Mouse (Mus musculus) midbrain, embryonic 14.5 days (tissue): ENCODE measurements at regions not wholly inside any gene's neighbourhood (a gene's known extent, or its start where the extent isn't known, plus 50 kb on each side); places are given as distances from the start of the nearest gene placed in this dataset.
A peak's percentile ranks its signal among the peaks of the same experiment; 100 is the strongest.

ENCODE experiments used
- ATAC-seq: fragments of 200-750 bp; cut with Nextera tagmentation; 2 replicates; pipeline ENCODE4 v1.8.0; 2017; ENCODE audit warnings: moderate number of reproducible peaks, moderate library complexity; ENCODE audit not compliant: low FRiP score, low TSS enrichment
- DNase-seq: peaks from one replicate; pipeline ENCODE4 v3.0.0-alpha.2; 2015
- H3K27ac ChIP-seq: fragments of 300-500 bp; sonication (generic); replicated peaks from 2 replicates; pipeline ENCODE4 v1.5.1; 2014; ENCODE audit warnings: mild to moderate bottlenecking, low read depth, low read length, moderate library complexity
- H3K27me3 ChIP-seq: fragments of 300-500 bp; sonication (generic); 2 replicates; pipeline ENCODE4 v1.6.1; 2014; ENCODE audit warnings: low read length, control low read depth, mixed read lengths; ENCODE audit not compliant: control insufficient read depth, insufficient read depth
- H3K36me3 ChIP-seq: fragments of 300-500 bp; sonication (generic); 2 replicates; pipeline ENCODE4 v1.6.1; 2014; ENCODE audit warnings: low read length, control low read depth; ENCODE audit not compliant: control insufficient read depth, insufficient read depth
- H3K4me1 ChIP-seq: fragments of 300-500 bp; sonication (generic); 2 replicates; pipeline ENCODE4 v1.6.1; 2014; ENCODE audit warnings: mild to moderate bottlenecking, antibody characterized with exemption, low read length, control low read depth; ENCODE audit not compliant: control insufficient read depth, insufficient read depth
- H3K4me2 ChIP-seq: fragments of 300-500 bp; sonication (generic); 2 replicates; pipeline ENCODE4 v1.6.1; 2014; ENCODE audit warnings: mild to moderate bottlenecking, low read length, moderate library complexity
- H3K4me3 ChIP-seq: fragments of 300-500 bp; sonication (generic); replicated peaks from 2 replicates; pipeline ENCODE4 v1.5.1; 2014; ENCODE audit warnings: low read depth, low read length
- H3K9ac ChIP-seq: fragments of 300-500 bp; sonication (generic); replicated peaks from 2 replicates; pipeline ENCODE4 v1.6.1; 2014; ENCODE audit warnings: mild to moderate bottlenecking, low read length, moderate library complexity
- H3K9me3 ChIP-seq: fragments of 300-500 bp; sonication (generic); 2 replicates; pipeline ENCODE4 v1.6.1; 2016; ENCODE audit warnings: low read length, control low read depth, mixed read lengths; ENCODE audit not compliant: control insufficient read depth
- WGBS: fragments of 180-500 bp; shearing (Covaris S2); extraction: QIAGEN DNeasy Blood & Tissue Kit; methylation state at CpG from one replicate; pipeline ENCODE4 v1.1.7; 2014; 5-methylcytosine and 5-hydroxymethylcytosine counted together

GRCm38 (mm10) chr19:21119477-21119876 is 152.6 kb upstream of the Zfand5 start:
- ATAC-seq = no peak
- 84% methylated on average over 6 of the region's 6 CpGs for WGBS
- no peak for DNase-seq

GRCm38 (mm10) chr19:21118782-21119181 is 153.3 kb upstream of the Zfand5 start:
- Histone ChIP-seq H3K27me3 (no peaks in the 10 kb centered on the region), H3K27ac (no peak overlapping the region), H3K4me3 (no peak overlapping the region), H3K4me2 (no peak overlapping the region), H3K36me3 (no peaks in the 10 kb centered on the region), H3K9me3 (no peaks in the 10 kb centered on the region), H3K4me1 (no peaks in the 10 kb centered on the region), H3K9ac (no peak overlapping the region)
- 87% methylated on average over 4 of the region's 4 CpGs for WGBS
- ATAC-seq (no peak), DNase-seq (no peak)

More at GRCm38 (mm10) chr19:21119477-21119876, 152.6 kb upstream of the Zfand5 start:
- Histone ChIP-seq H3K4me3 (no peak overlapping the region), H3K9me3 (no peaks in the 10 kb centered on the region), H3K27me3 (no peaks in the 10 kb centered on the region), H3K27ac (no peak overlapping the region), H3K9ac (no peak overlapping the region), H3K36me3 (no peaks in the 10 kb centered on the region), H3K4me1 (no peaks in the 10 kb centered on the region), H3K4me2 (no peak overlapping the region)

- Histone ChIP-seq H3K27ac (no peak overlapping the region), H3K4me3 (no peak overlapping the region), H3K36me3 (no peaks in the 10 kb centered on the region), H3K4me2 (no peak overlapping the region), H3K27me3 (no peaks in the 10 kb centered on the region), H3K9ac (no peak overlapping the region), H3K4me1 (no peaks in the 10 kb centered on the region), H3K9me3 (no peaks in the 10 kb centered on the region)
- 84% methylated on average over 2 of the region's 2 CpGs for WGBS
- ATAC-seq = no peak
- DNase-seq = no peak
Measured at GRCm38 (mm10) chr19:21115693-21116092, 156.4 kb upstream of the Zfand5 start.

- Histone ChIP-seq H3K4me1 (no peaks in the 10 kb centered on the region), H3K27ac (no peak overlapping the region), H3K4me2 (no peak overlapping the region), H3K9ac (no peak overlapping the region), H3K9me3 (no peaks in the 10 kb centered on the region), H3K4me3 (no peak overlapping the region), H3K27me3 (no peaks in the 10 kb centered on the region), H3K36me3 (no peaks in the 10 kb centered on the region)
- ATAC-seq (no peak), DNase-seq (no peak)
- WGBS = 92% methylated on average over 5 of the region's 5 CpGs
Measured at GRCm38 (mm10) chr19:21111836-21112235, 157.8 kb upstream of the Tmc1 start.

GRCm38 (mm10) chr19:21108311-21108710 is 154.3 kb upstream of the Tmc1 start:
- Histone ChIP-seq H3K36me3 (no peaks in the 10 kb centered on the region), H3K27ac (no peak overlapping the region), H3K9me3 (no peaks in the 10 kb centered on the region), H3K4me1 (no peaks in the 10 kb centered on the region), H3K27me3 (no peaks in the 10 kb centered on the region), H3K4me3 (no peak overlapping the region), H3K9ac (no peak overlapping the region), H3K4me2 (no peak overlapping the region)
- no peak for ATAC-seq
- DNase-seq = no peak
- WGBS = 89% methylated on average over 2 of the region's 2 CpGs

GRCm38 (mm10) chr19:21107741-21108140 is 153.7 kb upstream of the Tmc1 start:
- H3K4me2 ChIP-seq = no peak overlapping the region

GRCm38 (mm10) chr19:21107275-21107674 is 153.3 kb upstream of the Tmc1 start:
- no peak for ATAC-seq
- WGBS = 88% methylated on average over 4 of the region's 4 CpGs
- Histone ChIP-seq H3K9me3 (no peaks in the 10 kb centered on the region), H3K4me2 (no peak overlapping the region), H3K27ac (no peak overlapping the region), H3K27me3 (no peaks in the 10 kb centered on the region), H3K36me3 (no peaks in the 10 kb centered on the region), H3K9ac (no peak overlapping the region), H3K4me1 (no peaks in the 10 kb centered on the region), H3K4me3 (no peak overlapping the region)
- no peak for DNase-seq

More at GRCm38 (mm10) chr19:21107741-21108140, 153.7 kb upstream of the Tmc1 start:
- H3K9ac ChIP-seq = no peak overlapping the region
- H3K4me3 ChIP-seq = no peak overlapping the region
- H3K27ac ChIP-seq = no peak overlapping the region
- 74% methylated on average over 3 of the region's 3 CpGs for WGBS
- no peaks in the 10 kb centered on the region for H3K4me1 ChIP-seq
- no peak for DNase-seq
- no peaks in the 10 kb centered on the region for H3K27me3 ChIP-seq
- H3K9me3 ChIP-seq = no peaks in the 10 kb centered on the region
- H3K36me3 ChIP-seq = no peaks in the 10 kb centered on the region
- ATAC-seq = peak; percentile 40; the same call in 1 of the 2 replicates

- no peak for ATAC-seq
- Histone ChIP-seq H3K27me3 (no peaks in the 10 kb centered on the region), H3K4me3 (no peak overlapping the region), H3K27ac (no peak overlapping the region; the same call in 1 of the 2 replicates), H3K4me2 (no peak overlapping the region), H3K36me3 (no peaks in the 10 kb centered on the region), H3K9ac (no peak overlapping the region), H3K4me1 (no peaks in the 10 kb centered on the region), H3K9me3 (no peaks in the 10 kb centered on the region)
- no peak for DNase-seq
- 87% methylated on average over 10 of the region's 10 CpGs for WGBS
Measured at GRCm38 (mm10) chr19:21106766-21107165, 152.8 kb upstream of the Tmc1 start.

GRCm38 (mm10) chr19:21106241-21106669 is 152.3 kb upstream of the Tmc1 start:
- no peak overlapping the region for H3K4me2 ChIP-seq
- WGBS = 48% methylated on average over 6 of the region's 6 CpGs
- no peak overlapping the region for H3K9ac ChIP-seq
- H3K27me3 ChIP-seq = no peaks in the 10 kb centered on the region
- peak; percentile 18 for DNase-seq
- no peaks in the 10 kb centered on the region for H3K36me3 ChIP-seq
- H3K4me1 ChIP-seq = no peaks in the 10 kb centered on the region
- H3K9me3 ChIP-seq = no peaks in the 10 kb centered on the region
- no peak for ATAC-seq
- H3K27ac ChIP-seq = no peak overlapping the region; the same call in 1 of the 2 replicates
- H3K4me3 ChIP-seq = no peak overlapping the region
